Mouse (Mus musculus) CH12.LX (cell line): ENCODE data around the gene Filip1l.

Experiments
- CHD2 ChIP-seq: IDR thresholded peaks from 2 replicates; pipeline ENCODE4 v1.6.1; 2011; ENCODE audit warnings: low read length, improper control_type of control experiment
- CTCF ChIP-seq, 2 experiments: IDR thresholded peaks in 1 of 2; conservative IDR thresholded peaks in 1 of 2; 2 replicates each; pipeline ENCODE4 v1.5.1; 2011 to 2012; ENCODE audit warnings: low read depth in 2 of 2, low read length in 2 of 2, improper control_type of control experiment in 1 of 2, inconsistent platforms in 1 of 2, mild to moderate bottlenecking in 1 of 2, moderate library complexity in 1 of 2
- EP300 ChIP-seq: IDR thresholded peaks from 2 replicates; pipeline ENCODE4 v1.6.1; 2011; ENCODE audit warnings: low read length, improper control_type of control experiment
- JUND ChIP-seq: conservative IDR thresholded peaks from 2 replicates; pipeline ENCODE4 v1.6.1; 2011; ENCODE audit warnings: low read depth, low read length, improper control_type of control experiment
- KAT2A ChIP-seq: IDR thresholded peaks from 2 replicates; pipeline ENCODE4 v1.6.1; 2012; ENCODE audit warnings: low read length, improper control_type of control experiment, inconsistent platforms; ENCODE audit not compliant: insufficient replicate concordance
- MXI1 ChIP-seq: IDR thresholded peaks from 2 replicates; pipeline ENCODE4 v1.6.1; 2011; ENCODE audit warnings: mild to moderate bottlenecking, low read depth, low read length, improper control_type of control experiment
- POLR2A ChIP-seq: IDR thresholded peaks from 2 replicates; pipeline ENCODE4 v1.6.1; 2011; ENCODE audit warnings: low read depth, mild to moderate bottlenecking, improper control_type of control experiment, low read length
- POLR2AphosphoS2 ChIP-seq: IDR thresholded peaks from 2 replicates; pipeline ENCODE4 v1.6.1; 2011; ENCODE audit warnings: low read depth, low read length, improper control_type of control experiment
- RCOR1 ChIP-seq: conservative IDR thresholded peaks from 2 replicates; pipeline ENCODE4 v1.6.1; 2012; ENCODE audit warnings: low read depth, mild to moderate bottlenecking, inconsistent platforms, low read length, improper control_type of control experiment
- TCF12 ChIP-seq: IDR thresholded peaks from 2 replicates; pipeline ENCODE4 v1.6.1; 2014; ENCODE audit warnings: low read depth, mild to moderate bottlenecking, inconsistent platforms, low read length, improper control_type of control experiment

GRCm38 (mm10) chr16:57558258-57558657 is 205.4 kb downstream of the Filip1l start:
- TF ChIP-seq RCOR1 (no peak), POLR2A (no peak), CTCF (conservative IDR thresholded peaks at IDR 0.05 in 1 of 2, IDR thresholded peaks at IDR 0.05 in 1 of 2; ENCODE audit: low read depth in 2 of 2, low read length in 2 of 2) (no peak), CHD2 (no peak), KAT2A (no peak), TCF12 (no peak), JUND (no peak), POLR2AphosphoS2 (no peak), EP300 (no peak), MXI1 (no peak)
